Mouse (Mus musculus) neutrophil, adult 5-6 weeks (primary cell): ENCODE results near the gene Serpina9. TPM values are rescaled to one million over a fixed set of nuclear protein-coding genes. Genes with fewer than 3 reads are reported as not detected.

Experiments
- ATAC-seq: fragments of 151-379, 151-347 bp; 2 replicates; pipeline ENCODE4 v1.8.0; 2017; ENCODE audit warnings: mild to moderate bottlenecking, moderate TSS enrichment; ENCODE audit not compliant: insufficient number of reproducible peaks, poor library complexity, low FRiP score, severe bottlenecking; ENCODE audit errors: extremely low read depth
- total RNA-seq: library from RNA; stranded (forward); fragments of 200-1000 nt; gene quantifications from 2 replicates; pipeline ENCODE4 v1.2.3, GENCODE M21; 2017

Serpina9 gene
- total RNA-seq, 1 experiment from 2014 or later = not detected

- peak; percentile 28; the same call in 1 of the 2 replicates for ATAC-seq
These were observed 18.1 kb downstream of the Serpina9 start for GRCm38 (mm10) chr12:103995292-103996072.

GRCm38 (mm10) chr12:103992945-103993344 lies 20.6 kb downstream of the Serpina9 start:
- ATAC-seq = peak; percentile 60

GRCm38 (mm10) chr12:103989857-103990256 lies 23.7 kb downstream of the Serpina9 start, which contains the start of gene Serpina11:
Gene Serpina11 (minus strand): TSS chr12:103989957.
- ATAC-seq = no peak

GRCm38 (mm10) chr12:103989514-103989767 lies 24.1 kb downstream of the Serpina9 start:
- ATAC-seq = no peak

- peak; percentile 53; the same call in 1 of the 2 replicates for ATAC-seq
These were observed 24.6 kb downstream of the Serpina9 start for GRCm38 (mm10) chr12:103988754-103989513.

- no peak for ATAC-seq
These were observed 27.7 kb downstream of the Serpina9 start for GRCm38 (mm10) chr12:103985868-103986267.

GRCm38 (mm10) chr12:103984935-103985334 lies 28.6 kb downstream of the Serpina9 start:
- ATAC-seq = no peak

GRCm38 (mm10) chr12:103981646-103982360 lies 31.8 kb downstream of the Serpina9 start:
- no peak for ATAC-seq

- ATAC-seq = no peak
These were observed 35.3 kb downstream of the Serpina9 start for GRCm38 (mm10) chr12:103978294-103978693.

- no peak for ATAC-seq
These were observed 35.7 kb downstream of the Serpina9 start for GRCm38 (mm10) chr12:103977846-103978245.

- ATAC-seq = no peak
These were observed 36.5 kb downstream of the Serpina9 start for GRCm38 (mm10) chr12:103977060-103977459.

- ATAC-seq = no peak
These were observed 42.5 kb downstream of the Serpina9 start for GRCm38 (mm10) chr12:103971080-103971479.

- no peak for ATAC-seq
These were observed 43.9 kb downstream of the Serpina9 start for GRCm38 (mm10) chr12:103969577-103970116.

- no peak for ATAC-seq
These were observed 46.8 kb downstream of the Serpina9 start for GRCm38 (mm10) chr12:103966761-103967160.

GRCm38 (mm10) chr12:103963288-103963687 lies 50.3 kb downstream of the Serpina9 start:
- ATAC-seq = no peak

GRCm38 (mm10) chr12:103962860-103963259 lies 50.7 kb downstream of the Serpina9 start:
- ATAC-seq = no peak

GRCm38 (mm10) chr12:103962337-103962736 lies 51.2 kb downstream of the Serpina9 start:
- no peak for ATAC-seq

- no peak for ATAC-seq
These were observed 51.8 kb downstream of the Serpina9 start for GRCm38 (mm10) chr12:103961716-103962115.

- ATAC-seq = no peak
These were observed 54.8 kb downstream of the Serpina9 start, which contains the start of gene Serpina1e for GRCm38 (mm10) chr12:103958798-103959197. Gene Serpina1e (minus strand): TSS chr12:103958975.
